Mouse (Mus musculus): ENCODE measurements around the gene Fmr1. TPM values are rescaled to one million over a fixed set of nuclear protein-coding genes. Genes with fewer than 3 reads are reported as not detected.
"Not testable (repeated sequence)": the region's sequence is repeated elsewhere in the genome, so short reads cannot be mapped to it uniquely, and the experiment has no call there.

Gene Fmr1
- total and polyA plus RNA-seq, 2 experiments = 3.2 to 21.1 TPM

DNA sequence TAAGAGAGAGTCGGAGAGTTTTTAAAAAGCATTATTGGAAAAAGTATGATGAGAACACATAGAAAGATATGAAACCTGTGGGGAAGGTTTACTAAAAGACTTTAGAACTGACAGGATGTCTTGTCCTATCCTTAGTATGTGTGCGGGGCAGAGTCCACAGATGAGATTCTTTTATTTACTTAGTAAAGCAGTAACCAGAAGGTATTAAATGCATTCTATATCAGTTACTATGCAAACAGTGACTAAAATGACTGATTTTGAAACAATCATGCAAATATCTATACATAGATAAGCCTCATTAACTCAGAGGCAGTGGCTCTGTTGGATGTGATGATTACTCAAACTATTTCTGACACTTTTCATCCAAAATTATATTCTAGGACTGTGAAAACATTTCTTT, 6.4 kb downstream of the Fmr1 start:
- TF ChIP-seq CTCF (IDR thresholded peaks at IDR 0.05; ENCODE audit: low read depth, low read length) = no peak
- TF ChIP-seq POLR2A (IDR thresholded peaks at IDR 0.05; ENCODE audit: extremely low read depth, insufficient read depth, low read length) = no peak
- DNase-seq (ENCODE audit: extremely low read depth, low read depth, low spot score) = peak; percentile 17

GRCm38 (mm10) chrX:68691936-68692335, 13.6 kb downstream of the Fmr1 start:
- 88% methylated on average over 8 of the region's 8 CpGs for whole genome bisulfite sequencing
- not testable (repeated sequence) for H3K4me3 ChIP-seq (ENCODE audit: insufficient read depth, low read depth, low read length)

More for the DNA sequence above, 6.4 kb downstream of the Fmr1 start:
- no peaks in the 10 kb centered on the region for H3K27me3 ChIP-seq (ENCODE audit: control insufficient read depth, insufficient read depth, low read length)
- H3K36me3 ChIP-seq (ENCODE audit: control insufficient read depth, insufficient read depth, low read length) = no peaks in the 10 kb centered on the region
- no peak overlapping the region for H3K27ac ChIP-seq (replicated peaks; ENCODE audit: insufficient read depth, low read depth, low read length)
- no peaks in the 10 kb centered on the region for H3K79me2 ChIP-seq (ENCODE audit: control insufficient read depth, insufficient read depth, low read length)
- no peak overlapping the region for H3K9ac ChIP-seq (ENCODE audit: low read depth, low read length)
- no peaks in the 10 kb centered on the region; the same call in 1 of the 2 replicates for H3K4me1 ChIP-seq (ENCODE audit: control insufficient read depth, insufficient read depth, low read length)
- H3K4me3 ChIP-seq (ENCODE audit: insufficient read depth, low read depth, low read length) = no peak overlapping the region
- WGBS = 54% methylated on average over 2 of the region's 2 CpGs

GRCm38 (mm10) chrX:68736902-68737301, 58.6 kb downstream of the Fmr1 start:
- H3K36me3 ChIP-seq (ENCODE audit: control insufficient read depth, insufficient read depth, low read length) = no peaks in the 10 kb centered on the region
- no peaks in the 10 kb centered on the region for H3K27me3 ChIP-seq (ENCODE audit: control insufficient read depth, insufficient read depth, low read length)
- H3K9ac ChIP-seq (ENCODE audit: low read depth, low read length) = no peak overlapping the region
- no peaks in the 10 kb centered on the region for H3K4me1 ChIP-seq (ENCODE audit: control insufficient read depth, insufficient read depth, low read length)
- TF ChIP-seq CTCF (IDR thresholded peaks at IDR 0.05; ENCODE audit: low read depth, low read length) (no peak), POLR2A (IDR thresholded peaks at IDR 0.05; ENCODE audit: extremely low read depth, insufficient read depth, low read length) (no peak)
- WGBS = 76% methylated on average over 1 of the region's 1 CpGs
- H3K4me3 ChIP-seq (ENCODE audit: insufficient read depth, low read depth, low read length) = no peak overlapping the region
- DNase-seq (ENCODE audit: extremely low read depth, low read depth, low spot score) = no peak
- H3K79me2 ChIP-seq (ENCODE audit: control insufficient read depth, insufficient read depth, low read length) = no peaks in the 10 kb centered on the region
- no peak overlapping the region for H3K27ac ChIP-seq (replicated peaks; ENCODE audit: insufficient read depth, low read depth, low read length)

More at GRCm38 (mm10) chrX:68691936-68692335, 13.6 kb downstream of the Fmr1 start:
- H3K9ac ChIP-seq (ENCODE audit: low read depth, low read length); DNase-seq (ENCODE audit: extremely low read depth, low read depth, low spot score); H3K79me2 ChIP-seq (ENCODE audit: control insufficient read depth, insufficient read depth, low read length); H3K27ac ChIP-seq (replicated peaks; ENCODE audit: insufficient read depth, low read depth, low read length); H3K4me1 ChIP-seq (ENCODE audit: control insufficient read depth, insufficient read depth, low read length); H3K27me3 ChIP-seq (ENCODE audit: control insufficient read depth, insufficient read depth, low read length); H3K36me3 ChIP-seq (ENCODE audit: control insufficient read depth, insufficient read depth, low read length): not testable (repeated sequence)

- no peaks in the 10 kb centered on the region for H3K79me2 ChIP-seq (ENCODE audit: control insufficient read depth, insufficient read depth, low read length)
- H3K4me3 ChIP-seq (ENCODE audit: insufficient read depth, low read depth, low read length) = no peak overlapping the region
- no peak overlapping the region for H3K27ac ChIP-seq (replicated peaks; ENCODE audit: insufficient read depth, low read depth, low read length)
- no peak overlapping the region for H3K9ac ChIP-seq (ENCODE audit: low read depth, low read length)
- 62% methylated on average over 2 of the region's 2 CpGs for WGBS
- DNase-seq (ENCODE audit: extremely low read depth, low read depth, low spot score) = no peak
- H3K27me3 ChIP-seq (ENCODE audit: control insufficient read depth, insufficient read depth, low read length) = no peaks in the 10 kb centered on the region
- TF ChIP-seq POLR2A (IDR thresholded peaks at IDR 0.05; ENCODE audit: extremely low read depth, insufficient read depth, low read length) (no peak), CTCF (IDR thresholded peaks at IDR 0.05; ENCODE audit: low read depth, low read length) (no peak)
- H3K36me3 ChIP-seq (ENCODE audit: control insufficient read depth, insufficient read depth, low read length) = no peaks in the 10 kb centered on the region
- H3K4me1 ChIP-seq (ENCODE audit: control insufficient read depth, insufficient read depth, low read length) = no peaks in the 10 kb centered on the region
Measured at GRCm38 (mm10) chrX:68740088-68740487, 61.7 kb downstream of the Fmr1 start.

GRCm38 (mm10) chrX:68761606-68762005, 83.3 kb downstream of the Fmr1 start, which contains the start of gene Fmr1nb:
Fmr1nb (plus strand) TSS chrX:68761839.
- no peak within 1 kb of the TSS for H3K9ac ChIP-seq (ENCODE audit: low read depth, low read length)
- H3K36me3 ChIP-seq (ENCODE audit: control insufficient read depth, insufficient read depth, low read length) = no peaks in the 10 kb centered on the region
- no peaks in the 10 kb centered on the region for H3K27me3 ChIP-seq (ENCODE audit: control insufficient read depth, insufficient read depth, low read length)
- no peaks in the 10 kb centered on the region for H3K79me2 ChIP-seq (ENCODE audit: control insufficient read depth, insufficient read depth, low read length)
- H3K4me1 ChIP-seq (ENCODE audit: control insufficient read depth, insufficient read depth, low read length) = no peaks in the 10 kb centered on the region
- no peak for DNase-seq (ENCODE audit: extremely low read depth, low read depth, low spot score)
- 86% methylated on average over 15 of the region's 15 CpGs for WGBS
- no peak within 1 kb of the TSS for H3K4me3 ChIP-seq (ENCODE audit: insufficient read depth, low read depth, low read length)
- TF ChIP-seq CTCF (IDR thresholded peaks at IDR 0.05; ENCODE audit: low read depth, low read length) (no peak), POLR2A (IDR thresholded peaks at IDR 0.05; ENCODE audit: extremely low read depth, insufficient read depth, low read length) (no peak)
- no peak within 1 kb of the TSS for H3K27ac ChIP-seq (replicated peaks; ENCODE audit: insufficient read depth, low read depth, low read length)

Other genes starting within 250 kb of the Fmr1 start
- not detected in 2 replicates for gene Fmr1nb, start 83.3 kb downstream of the Fmr1 start, total RNA-seq (2014; rRNA removed)
- gene Fmr1nb, start 83.3 kb downstream of the Fmr1 start, polyA plus RNA-seq (2012; rRNA removed) = not detected in 2 replicates
- 0.07 and 0.09 TPM in 2 replicates for gene Gm14698, start 142.6 kb downstream of the Fmr1 start, total RNA-seq (2014; rRNA removed)
- 0.04 and 0.10 TPM in 2 replicates for gene Gm14698, start 142.6 kb downstream of the Fmr1 start, polyA plus RNA-seq (2012; rRNA removed)
- not detected in 2 replicates for gene Gm6812, start 214.5 kb downstream of the Fmr1 start, total RNA-seq (2014; rRNA removed)
- not detected in 2 replicates for gene Gm6812, start 214.5 kb downstream of the Fmr1 start, polyA plus RNA-seq (2012; rRNA removed)